Mouse (Mus musculus) leukemia stem cell, adult 10-12 weeks (primary cell): Measurements from ENCODE around the gene A730046J19Rik. TPM values are rescaled to one million over a fixed set of nuclear protein-coding genes. Genes with fewer than 3 reads are reported as not detected.

Source experiments
- polyA plus RNA-seq: library from polyadenylated mRNA; stranded (reverse); fragments of >175 nt; gene quantifications from 2 replicates; pipeline ENCODE4 v1.2.3, GENCODE M21; 2012; ENCODE audit warnings: low replicate concordance

Gene A730046J19Rik
- polyA plus RNA-seq, result 0.03 TPM in 1 of 2 replicates, not detected in the other

GRCm38 (mm10) chrX:144153523-144153922, at the start of gene A730046J19Rik:
A730046J19Rik (plus strand) TSS chrX:144153695.

Other genes with a start within 250 kb of the A730046J19Rik start
- not detected in 2 replicates for gene Dcx, start 220.4 kb upstream of the A730046J19Rik start, polyA plus RNA-seq
- 1.9 and 13.3 TPM in 2 replicates for gene Alg13, start 164.1 kb downstream of the A730046J19Rik start, polyA plus RNA-seq